In genomic region chr17:71309141-71309540, GRCm38 (mm10) we compare ENCODE assay signal across 9 mouse cellular contexts. TPM values are rescaled to one million over a fixed set of nuclear protein-coding genes. Genes with fewer than 3 reads are reported as not detected.
DNase-seq lines count a peak whose midpoint lies in the region; ATAC-seq and TF ChIP-seq lines count a peak whose summit lies in the region.
"Had no signal": no experiment of that assay in that cellular context is flagged by ENCODE, and none has a peak within 500 bp of the region (broad histone marks: within the 10 kb centered on the region; RNA-seq: fewer than 3 reads in every experiment).

No protein-coding gene starts in this region.

- H3K27ac ChIP-seq in bone marrow macrophage, adult 2 months (ENCODE audit: insufficient read depth, low read depth, low read length), result no peak overlapping the region
- H3K27ac ChIP-seq in hindbrain, embryonic 12.5 days, result no peak overlapping the region
- peak overlapping the region; percentile 82 for H3K27ac ChIP-seq in midbrain, embryonic 10.5 days (replicated peaks)

- peak overlapping the region; percentile 100 for H3K4me2 ChIP-seq in hindbrain, embryonic 12.5 days (replicated peaks)

- no peaks in the 10 kb centered on the region for H3K36me3 ChIP-seq in hindbrain, embryonic 12.5 days
- H3K36me3 ChIP-seq in midbrain, embryonic 10.5 days, result no peaks in the 10 kb centered on the region

- ATAC-seq in frontal cortex, adult (ENCODE audit: low TSS enrichment), result peak; percentile 53
- ATAC-seq in hindbrain, embryonic 12.5 days (ENCODE audit: low FRiP score), result no peak
- ATAC-seq in cerebellum, adult (ENCODE audit: insufficient number of reproducible peaks, low FRiP score, low TSS enrichment), result no peak

- peaks cover 40% of the 10 kb centered on the region for H3K4me1 ChIP-seq in bone marrow macrophage, adult 2 months (ENCODE audit: control insufficient read depth, insufficient read depth, low read length)
- peaks cover 16% of the 10 kb centered on the region for H3K4me1 ChIP-seq in hindbrain, embryonic 12.5 days
- peaks cover 40% of the 10 kb centered on the region for H3K4me1 ChIP-seq in midbrain, embryonic 10.5 days

- peaks cover 15% of the 10 kb centered on the region for H3K27me3 ChIP-seq in hindbrain, embryonic 12.5 days
- peaks cover 13% of the 10 kb centered on the region; the same call in 1 of the 2 replicates for H3K27me3 ChIP-seq in midbrain, embryonic 10.5 days (ENCODE audit: low read depth, poor library complexity, severe bottlenecking)

- TF ChIP-seq POLR2A in bone marrow macrophage, adult 2 months (IDR thresholded peaks at IDR 0.05; ENCODE audit: borderline replicate concordance, low read depth, low read length), result no peak

- 16% methylated on average over 14 of the region's 14 CpGs for WGBS in hindbrain, embryonic 12.5 days
- WGBS in midbrain, embryonic 10.5 days, result 13% methylated on average over 14 of the region's 14 CpGs

- no peaks in the 10 kb centered on the region for H3K9me3 ChIP-seq in hindbrain, embryonic 12.5 days (replicated peaks)
- no peaks in the 10 kb centered on the region for H3K9me3 ChIP-seq in midbrain, embryonic 10.5 days (replicated peaks)

- no peak overlapping the region for H3K9ac ChIP-seq in hindbrain, embryonic 12.5 days

- no peak for DNase-seq in frontal cortex, postnatal 10 days (ENCODE audit: low spot score in 2 of 2)
- peak; percentile 61 for DNase-seq in midbrain, embryonic 10.5 days (ENCODE audit: low spot score)
- DNase-seq in urinary bladder, postnatal 14 days (ENCODE audit: low spot score), result no peak
- no peak for DNase-seq in right cerebral cortex, postnatal 36 days (ENCODE audit: low spot score in 2 of 2)
- DNase-seq: cerebellum, postnatal 14 days had no signal

- no peak for TF ChIP-seq CTCF in bone marrow macrophage, adult 2 months (IDR thresholded peaks at IDR 0.05; ENCODE audit: low read depth, low read length)

- peak overlapping the region; percentile 18; the same call in 1 of the 2 replicates for H3K4me3 ChIP-seq in bone marrow macrophage, adult 2 months (ENCODE audit: insufficient read depth, low read length)
- no peak overlapping the region for H3K4me3 ChIP-seq in hindbrain, embryonic 12.5 days
- H3K4me3 ChIP-seq in midbrain, embryonic 10.5 days, result peak overlapping the region; percentile 67

RNA-seq across cellular contexts. Expression of gene Emilin2, which starts 2.6 kb away (rescaled TPM):
- polyA plus RNA-seq in bone marrow macrophage, adult 2 months (2012; ENCODE audit: insufficient read depth, insufficient read length, missing spikeins), result 72.4 and 102 TPM in 2 replicates
- 9.5 and 9.6 TPM in 2 replicates for polyA plus RNA-seq in hindbrain, embryonic 12.5 days (2016; fragmentation: Nextera tagmentation; extraction: Ambion mirVana)
- 19.1 and 22.6 TPM in 2 replicates for polyA plus RNA-seq in midbrain, embryonic 10.5 days (2016; fragmentation: Nextera tagmentation; extraction: Ambion mirVana)
